Mouse (Mus musculus) yolk sac, embryonic 10.5 days (tissue): ENCODE measurements at regions not wholly inside any gene's neighbourhood (a gene's known extent, or its start where the extent isn't known, plus 50 kb on each side); places are given as distances from the start of the nearest gene placed in this dataset.

Experiments used
- DNase-seq: peaks from one replicate; pipeline ENCODE4 v3.0.0-alpha.2; 2017; ENCODE audit warnings: low spot score

DNA sequence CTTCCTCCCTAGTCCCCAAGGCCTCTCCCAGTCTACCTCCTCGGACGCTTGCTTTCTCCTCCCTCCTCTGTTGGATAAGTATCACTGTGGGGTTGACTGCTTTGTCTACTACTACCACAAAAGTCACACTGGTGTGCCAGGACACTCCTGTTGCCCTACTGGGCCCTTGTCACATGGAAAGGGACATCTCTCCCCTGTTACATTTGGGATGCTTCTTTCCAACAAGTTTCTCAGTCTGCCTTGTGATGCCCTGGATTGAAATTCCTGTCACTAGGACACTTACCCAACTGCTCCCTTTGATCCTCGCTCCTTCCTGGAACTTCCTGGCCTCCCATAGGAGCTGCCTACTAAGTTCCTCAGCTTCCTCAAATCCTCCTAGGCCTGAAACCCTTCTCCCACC is 501.9 kb upstream of the Nox3 start:
- no peak for DNase-seq

DNA sequence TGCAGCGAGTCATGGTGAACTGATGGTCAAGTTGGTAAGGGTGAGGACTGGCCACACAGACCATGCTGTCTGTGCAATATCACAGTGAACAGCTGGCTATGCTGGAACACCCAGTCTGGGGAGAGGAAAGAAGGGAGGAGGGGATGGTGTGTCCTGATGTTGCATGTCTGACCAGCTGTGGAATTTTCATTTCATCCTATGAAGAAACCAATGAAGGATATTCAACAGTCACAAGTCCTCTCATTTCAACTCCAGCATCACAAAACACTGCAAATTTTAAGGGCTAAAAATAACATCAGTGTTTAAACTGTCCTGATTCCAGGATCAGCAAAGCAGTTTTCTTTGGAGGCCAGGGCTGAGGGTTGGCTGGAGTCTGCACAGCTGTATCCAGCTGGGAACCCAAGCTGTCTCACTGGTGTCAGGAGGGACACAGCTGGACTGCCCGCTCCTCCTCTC is 503.7 kb upstream of the Nox3 start:
- DNase-seq: no peak

DNA sequence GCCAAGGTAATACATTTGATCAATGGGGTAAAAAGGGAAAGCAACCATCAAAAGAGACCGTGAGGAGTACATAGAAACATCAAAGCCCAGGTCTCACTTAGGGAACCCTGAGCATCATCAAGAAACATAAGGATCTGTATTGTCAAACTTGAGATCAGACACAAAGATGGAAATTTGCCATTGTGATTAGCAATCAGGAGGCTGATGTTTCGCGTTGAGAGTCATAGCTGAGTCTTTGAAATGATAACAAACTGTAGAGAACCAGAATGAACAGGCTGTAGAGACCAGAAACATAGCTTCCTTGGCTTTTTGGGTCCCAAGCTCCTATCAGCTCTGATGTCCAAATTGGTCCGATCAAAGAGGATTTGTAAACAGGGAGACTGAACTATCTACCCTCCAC is 505.2 kb upstream of the Nox3 start:
- DNase-seq: no peak

DNA sequence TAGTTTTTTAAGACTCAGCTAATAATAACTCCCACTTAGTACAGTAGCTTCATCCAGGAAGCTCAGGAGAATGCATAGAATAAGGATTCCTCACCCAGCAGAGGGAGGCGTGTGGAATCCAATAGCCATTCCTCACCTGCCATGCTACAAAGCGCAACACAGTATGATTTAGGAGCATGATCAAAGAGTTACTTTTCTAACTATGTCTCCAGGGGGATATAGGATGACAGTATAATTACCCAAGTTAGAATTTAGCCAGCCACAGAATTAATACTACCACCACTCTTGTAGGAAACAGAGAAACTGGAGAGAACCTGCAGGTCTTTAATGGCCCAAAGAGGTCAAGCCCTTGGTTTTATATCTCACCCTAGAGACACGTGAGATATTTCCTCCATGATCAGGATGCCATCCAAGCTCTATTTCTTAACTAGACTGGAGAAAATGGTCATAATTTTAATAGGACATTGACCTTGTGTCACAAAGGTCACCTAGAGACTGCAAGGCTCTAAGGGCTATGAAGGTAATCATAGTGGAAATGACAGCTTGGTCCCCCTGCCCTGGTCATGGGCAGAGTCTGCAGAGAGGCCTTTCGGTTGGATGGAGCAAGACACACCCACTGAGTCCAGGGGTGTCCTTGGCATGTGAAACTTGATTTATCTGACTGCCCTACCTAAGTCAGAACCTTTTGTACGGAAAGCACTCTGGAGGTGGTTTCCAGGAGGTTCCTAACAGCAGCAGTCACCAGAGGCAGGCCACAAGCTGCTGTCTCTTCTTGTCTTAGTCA is 512.3 kb upstream of the Nox3 start:
- no peak for DNase-seq

DNA sequence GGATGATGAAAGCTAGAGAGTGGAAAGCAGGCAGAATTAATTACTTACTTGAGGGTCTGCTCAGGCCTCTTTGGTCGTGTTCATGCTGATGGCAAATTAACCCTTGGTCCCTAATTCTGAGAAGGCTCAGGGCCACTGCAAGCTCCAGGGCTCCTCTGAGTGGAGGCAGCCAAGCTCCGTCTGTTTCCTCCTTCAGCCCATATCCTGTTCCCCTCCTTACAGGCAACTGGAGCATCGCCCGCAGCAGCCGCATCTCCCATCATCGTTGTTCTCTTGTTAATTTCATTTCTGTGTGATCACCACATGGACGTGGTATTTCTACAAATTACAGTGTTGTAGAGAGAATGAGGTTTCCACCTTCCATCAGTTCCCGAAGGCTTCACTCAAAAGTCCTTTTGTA is 513.6 kb upstream of the Nox3 start:
- no peak for DNase-seq

DNA sequence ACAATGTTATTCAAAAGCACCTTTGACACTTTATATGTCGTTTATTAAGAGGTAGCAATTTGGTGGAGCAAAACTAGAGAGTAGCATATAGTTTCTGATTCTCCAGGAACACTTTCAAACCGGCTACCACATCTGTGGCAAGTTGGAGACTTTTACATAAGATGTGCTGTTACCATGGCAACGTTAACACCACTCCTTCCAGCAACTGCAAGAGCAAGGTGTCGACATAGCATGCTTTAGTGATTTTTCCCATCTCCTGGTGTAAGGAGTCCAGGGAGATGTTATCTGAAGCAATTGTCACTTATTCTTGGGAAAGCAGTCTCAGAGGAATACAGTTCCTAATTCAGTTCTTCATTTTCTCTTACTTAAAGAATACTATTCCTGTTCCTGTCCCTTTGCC is 516.5 kb upstream of the Nox3 start:
- no peak for DNase-seq

DNA sequence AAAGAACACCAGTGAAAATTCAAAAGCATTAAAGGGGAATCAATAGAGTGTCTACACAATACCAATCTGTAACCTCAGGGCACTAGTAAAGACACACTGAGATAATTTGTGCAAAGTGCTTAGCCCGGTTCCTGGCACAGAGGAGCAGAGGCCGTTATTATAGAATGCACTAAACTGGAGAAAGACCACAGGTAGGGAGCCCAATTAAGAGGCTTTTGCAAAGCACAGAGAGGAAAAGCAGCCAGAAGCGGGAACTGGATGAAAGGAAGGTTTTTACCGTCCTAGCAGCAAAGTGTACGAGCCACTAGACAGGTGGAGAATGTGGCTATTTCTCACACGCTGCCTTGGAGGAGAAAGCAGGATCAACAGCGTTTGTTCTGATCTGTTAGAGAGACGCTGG is 518.9 kb upstream of the Nox3 start:
- DNase-seq: no peak

DNA sequence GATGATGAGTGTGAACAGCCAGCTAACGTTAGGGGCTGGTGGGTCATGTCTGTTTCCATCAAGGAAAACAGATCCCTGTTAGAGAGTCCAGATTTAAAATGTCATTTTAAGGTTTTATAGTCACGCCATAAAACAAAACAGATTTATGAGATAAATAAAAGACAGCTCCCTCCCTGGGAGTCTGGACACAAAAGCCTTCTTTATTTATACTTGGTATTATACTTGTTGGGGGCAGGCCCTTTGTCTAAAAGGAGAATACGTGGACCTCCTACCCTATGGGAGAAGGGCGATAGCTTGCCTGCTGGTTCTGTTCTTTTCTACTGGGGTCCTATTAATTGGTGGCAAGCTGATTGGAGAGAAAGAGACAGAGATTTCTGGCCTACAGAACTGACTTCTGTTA is 520.1 kb upstream of the Nox3 start:
- no peak for DNase-seq

DNA sequence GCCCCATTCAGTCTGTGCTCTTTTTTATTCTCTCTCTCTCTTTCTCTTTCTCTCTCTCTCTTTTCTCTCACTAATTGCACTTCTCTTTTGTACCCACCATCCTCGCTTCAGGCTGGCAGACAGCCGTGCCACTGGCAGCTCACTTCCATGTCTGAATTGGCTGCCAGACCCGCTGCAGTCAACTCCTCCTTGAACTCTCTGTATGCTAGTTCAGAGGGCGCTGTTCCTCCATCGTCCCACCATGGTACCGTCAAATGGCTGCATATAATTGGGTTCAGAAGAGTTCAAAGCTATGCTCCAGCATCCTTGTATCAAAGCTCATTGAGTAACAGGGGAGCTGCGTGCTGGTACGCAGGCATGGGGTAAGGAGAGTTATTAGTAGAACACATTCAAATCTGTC is 520.7 kb upstream of the Nox3 start:
- no peak for DNase-seq

DNA sequence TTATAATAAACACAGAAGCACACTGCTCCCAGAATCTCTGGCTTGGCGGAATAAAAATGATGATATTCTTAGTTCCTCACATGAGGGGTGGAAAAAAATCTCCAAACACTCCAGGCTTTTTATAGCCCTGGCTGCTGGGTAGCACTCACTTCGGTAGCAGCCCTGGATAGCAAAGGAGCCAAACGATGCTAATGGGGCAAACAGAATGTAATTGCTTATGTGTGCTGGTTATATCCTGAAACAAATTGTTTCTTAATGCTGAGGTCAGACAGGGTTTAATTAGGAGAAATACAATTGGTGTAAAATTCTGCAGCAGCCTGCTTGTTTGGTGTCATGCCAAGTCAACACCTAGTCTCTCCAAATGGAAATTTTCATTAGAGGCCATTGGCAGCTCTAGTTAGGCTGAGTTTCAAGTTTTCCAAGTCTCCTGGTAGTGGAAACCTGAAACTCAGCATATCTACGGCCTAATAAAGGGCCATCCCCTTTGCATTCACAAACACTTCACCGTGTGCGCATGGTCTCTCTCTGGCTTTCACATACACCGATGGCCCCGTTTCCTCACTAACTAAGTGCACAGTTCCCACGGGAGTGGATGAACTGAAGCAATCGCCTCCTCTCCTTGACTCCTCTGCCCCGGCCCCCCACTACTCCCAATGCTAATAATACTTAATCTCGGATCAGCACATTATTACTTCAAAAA is 524.8 kb upstream of the Nox3 start:
- DNase-seq: no peak

DNA sequence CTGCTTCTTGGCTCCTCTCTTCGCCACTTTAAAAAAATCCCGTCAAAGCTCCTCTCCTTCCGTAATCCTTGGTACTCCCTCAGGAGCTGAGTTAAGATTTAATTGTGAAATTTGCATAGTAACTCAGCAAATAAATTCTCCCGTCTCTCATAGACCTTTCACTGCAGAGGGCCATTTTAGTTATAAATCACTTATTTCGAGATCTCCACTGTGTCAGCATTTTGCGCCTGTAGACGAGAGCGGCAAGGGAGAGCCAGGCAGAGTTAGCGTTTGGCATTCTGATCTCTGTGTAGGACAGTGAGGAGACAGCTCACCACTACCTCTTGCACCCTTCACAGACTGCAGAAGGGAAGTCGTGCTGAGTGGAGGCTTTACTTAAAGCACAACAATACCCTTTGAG is 531.8 kb upstream of the Nox3 start:
- DNase-seq: no peak

DNA sequence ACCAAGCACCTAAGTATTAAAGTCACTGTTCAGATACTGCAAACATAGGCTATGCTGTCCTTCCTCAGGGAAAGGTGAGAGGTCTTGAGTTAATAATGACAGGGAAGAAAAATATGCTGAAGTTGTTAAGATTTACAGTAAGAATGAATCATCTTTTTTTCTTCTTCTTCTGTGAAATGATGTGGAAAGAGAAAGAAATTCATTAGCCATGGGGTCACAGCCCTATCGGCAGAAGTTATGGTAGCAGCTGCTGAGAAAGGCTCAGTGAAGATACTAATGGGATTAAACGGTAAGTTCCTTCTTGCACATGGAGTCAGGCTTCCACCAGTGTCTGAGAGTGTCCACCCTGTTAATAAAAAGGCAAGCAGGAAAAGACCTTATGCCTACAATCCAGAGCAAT is 533.9 kb upstream of the Nox3 start:
- DNase-seq: no peak

DNA sequence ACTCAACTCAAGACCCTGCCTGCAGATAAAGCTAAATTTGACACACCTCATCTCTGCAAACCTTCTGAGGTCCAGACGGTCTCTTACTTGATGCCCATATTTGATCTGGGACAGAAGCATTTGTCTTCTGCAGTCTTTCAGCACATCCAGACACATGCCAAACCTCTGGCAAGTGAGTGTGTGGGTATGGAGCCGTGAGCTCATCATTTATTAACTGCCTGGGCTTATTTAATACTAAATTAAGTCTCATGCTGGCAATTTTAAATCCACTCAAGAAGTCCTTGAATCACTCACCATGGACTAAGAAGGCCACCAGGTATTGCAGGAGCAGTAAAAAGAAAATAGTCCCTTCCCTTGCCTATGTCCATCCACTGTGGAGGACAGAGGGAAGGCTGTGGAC is 554.4 kb upstream of the Nox3 start:
- no peak for DNase-seq

DNA sequence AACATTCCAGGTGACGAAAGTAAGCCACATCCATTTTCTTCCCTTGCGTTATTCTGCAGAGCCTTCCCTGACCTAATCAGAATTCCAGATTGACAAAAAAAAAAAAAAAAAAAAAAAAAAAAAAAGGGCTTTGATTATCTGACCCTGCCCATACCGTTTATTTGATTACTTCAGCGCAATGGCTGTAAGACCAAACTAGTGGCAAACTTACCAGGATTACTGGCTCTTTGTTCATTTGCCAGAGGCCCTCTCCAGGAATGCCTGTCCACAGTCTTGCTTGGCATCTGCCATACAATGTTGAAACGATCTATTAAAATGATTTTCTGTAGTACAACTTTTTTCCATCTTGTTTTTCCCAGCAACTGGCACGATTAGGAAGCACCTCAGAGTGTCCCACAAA is 569.4 kb upstream of the Nox3 start:
- DNase-seq: no peak

DNA sequence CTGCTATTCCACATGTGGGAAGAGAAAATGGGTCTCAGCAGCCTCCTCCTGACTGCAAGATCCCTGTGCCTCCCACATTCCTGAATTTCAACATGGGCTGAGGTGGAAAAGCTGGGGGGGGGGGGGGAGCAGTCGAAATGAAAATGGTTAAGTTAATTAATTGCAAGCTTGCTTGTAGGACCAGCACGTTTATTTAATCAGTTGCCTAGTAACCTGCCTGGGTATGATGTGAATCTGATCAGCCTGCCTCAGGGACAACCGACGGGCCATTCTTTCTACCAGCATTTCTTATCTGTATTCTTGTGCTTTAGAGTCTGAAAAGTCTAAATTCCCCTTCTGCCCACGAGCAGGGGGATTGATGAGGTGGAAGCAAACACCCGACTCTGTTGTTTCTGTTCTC is 569.9 kb upstream of the Nox3 start:
- DNase-seq: no peak

DNA sequence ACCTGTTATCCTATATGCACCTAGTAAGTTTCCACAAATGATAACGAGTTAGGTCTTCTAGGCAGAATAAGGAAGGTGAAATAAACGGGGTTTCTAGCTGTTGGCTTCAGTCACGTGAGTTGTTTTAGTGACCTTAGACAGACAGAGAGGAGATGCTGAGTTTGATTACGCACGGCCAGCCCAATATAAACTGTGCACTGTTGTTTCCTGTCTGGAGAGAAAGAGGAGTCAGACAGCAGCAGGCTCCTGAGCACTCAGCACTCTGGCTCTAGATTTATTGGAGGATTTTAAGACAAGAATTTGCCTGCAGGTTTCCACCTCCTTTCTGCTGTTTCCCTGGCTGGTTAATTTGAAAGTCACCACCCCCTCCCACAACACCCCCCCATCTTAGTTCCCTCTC is 570.4 kb upstream of the Nox3 start:
- peak; percentile 46 for DNase-seq

DNA sequence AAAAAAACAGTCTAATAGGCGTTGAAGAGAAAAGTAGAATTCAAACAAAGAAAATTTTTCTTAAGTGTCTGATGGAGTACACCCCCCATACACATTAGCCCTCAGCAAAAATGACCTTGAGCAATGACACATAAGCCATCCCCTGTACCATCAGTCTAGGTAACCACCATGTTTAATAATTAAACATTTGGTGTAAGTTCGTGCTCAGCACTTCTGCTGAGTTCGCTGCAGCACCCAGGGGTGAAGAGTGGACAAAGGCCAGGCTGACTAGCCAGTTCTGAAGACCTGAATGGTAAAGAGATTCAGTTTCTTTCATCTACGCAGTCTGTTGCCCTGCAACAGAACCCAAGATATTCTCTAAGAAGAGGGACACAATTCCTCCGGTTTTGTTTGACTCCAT is 572.3 kb upstream of the Nox3 start:
- no peak for DNase-seq

DNA sequence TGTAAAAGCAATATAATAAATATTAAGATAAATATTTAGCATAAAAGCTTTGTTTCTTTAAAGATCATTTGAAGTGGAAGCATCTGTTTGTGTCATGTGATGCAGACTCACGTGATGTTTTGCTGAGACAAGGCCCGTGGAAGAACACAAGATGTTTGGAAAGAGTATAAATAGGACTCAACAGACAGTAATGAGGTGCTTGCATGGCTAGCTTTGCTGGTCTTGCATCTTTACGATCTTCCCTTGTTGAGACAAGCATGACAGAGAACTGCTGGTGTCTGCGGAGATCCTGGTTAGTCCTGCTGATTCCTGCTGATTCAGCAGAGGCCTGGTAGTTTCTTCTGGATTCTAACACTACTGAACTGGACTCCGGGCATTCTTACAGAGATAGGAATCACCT is 576.4 kb upstream of the Nox3 start:
- no peak for DNase-seq

DNA sequence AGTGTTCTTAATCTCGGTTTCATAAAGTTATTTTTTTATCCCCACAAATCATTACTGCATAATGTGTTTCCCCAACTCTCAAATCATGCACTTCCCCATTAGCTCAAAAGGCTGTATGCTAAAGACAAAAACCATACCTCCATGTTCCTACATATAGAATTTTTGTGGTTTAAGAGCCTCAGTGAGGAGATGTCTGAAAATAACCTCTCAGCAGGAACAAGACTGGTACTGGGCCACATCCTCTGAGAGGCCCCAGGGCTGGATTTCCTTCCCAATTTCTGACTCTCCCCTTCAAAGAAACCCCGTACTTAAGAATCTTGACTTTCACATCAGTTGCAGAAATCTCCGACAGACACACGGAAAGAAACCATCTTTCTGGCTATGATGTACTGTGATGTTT is 580.7 kb upstream of the Nox3 start:
- DNase-seq: no peak

DNA sequence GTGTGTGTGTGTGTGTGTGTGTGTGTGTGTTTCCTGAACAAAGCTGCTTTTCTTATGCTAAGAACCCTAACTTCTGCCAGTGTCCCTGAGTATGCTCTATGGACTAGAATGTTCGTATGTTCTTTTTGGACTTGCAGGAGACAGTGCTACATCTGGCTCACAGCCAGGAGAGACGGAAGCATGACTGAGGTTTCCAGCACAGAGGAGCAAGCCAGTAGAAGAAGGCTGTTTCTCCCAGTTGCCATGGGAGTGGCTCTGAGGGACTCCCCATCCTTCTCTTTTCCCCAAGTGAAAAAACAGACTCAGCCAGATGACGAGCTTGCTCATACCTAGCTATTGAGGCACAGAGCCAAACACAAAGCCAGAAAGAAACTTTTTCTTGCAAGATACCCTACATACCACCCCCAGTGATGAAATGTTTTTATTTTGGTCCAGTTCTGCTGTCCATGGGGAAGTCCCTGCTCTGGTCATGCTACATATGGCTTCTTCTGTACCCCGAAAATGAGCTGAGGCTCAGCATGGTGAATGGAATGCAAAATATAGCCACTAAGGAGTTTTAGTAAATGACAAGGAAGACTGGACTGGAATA is 582.3 kb upstream of the Nox3 start:
- no peak for DNase-seq

DNA sequence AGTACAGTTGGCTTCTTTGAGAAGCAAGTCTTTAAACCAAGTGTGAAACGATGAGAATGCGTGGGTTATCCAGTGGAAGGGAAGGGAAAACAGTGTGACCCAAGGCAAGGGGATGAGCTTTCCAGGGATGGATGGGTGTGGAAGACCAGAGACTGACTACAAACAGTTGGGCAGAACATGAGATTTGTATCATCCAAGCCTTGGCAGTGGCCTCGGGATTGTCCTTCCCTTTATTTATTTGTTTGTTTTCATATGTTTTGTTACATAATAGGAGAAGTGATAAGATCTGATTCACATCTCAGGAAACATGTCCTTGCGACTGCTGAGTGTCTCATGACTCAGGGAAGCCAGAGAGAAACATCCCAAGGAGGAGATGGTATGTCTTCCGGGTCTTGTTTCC is 585.4 kb upstream of the Nox3 start:
- DNase-seq: no peak

DNA sequence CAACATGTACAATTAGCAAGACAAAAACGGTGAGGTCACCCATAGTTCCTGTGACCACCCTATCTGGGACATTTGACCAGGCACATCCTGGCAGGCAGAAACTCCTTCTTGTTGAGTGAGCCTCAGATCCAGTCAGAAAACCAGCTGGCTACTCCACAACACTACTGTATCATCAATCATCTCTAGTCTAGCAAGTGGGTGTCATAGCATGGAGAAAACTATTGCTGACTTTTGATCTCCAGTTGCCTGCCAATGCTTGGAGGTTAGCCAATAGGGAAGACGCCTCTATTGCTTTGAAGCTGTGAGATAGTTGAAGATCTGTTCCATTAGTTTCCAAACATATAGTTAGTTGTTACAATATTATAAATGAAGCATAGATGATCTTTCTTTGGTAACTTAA is 595.4 kb upstream of the Nox3 start:
- no peak for DNase-seq

DNA sequence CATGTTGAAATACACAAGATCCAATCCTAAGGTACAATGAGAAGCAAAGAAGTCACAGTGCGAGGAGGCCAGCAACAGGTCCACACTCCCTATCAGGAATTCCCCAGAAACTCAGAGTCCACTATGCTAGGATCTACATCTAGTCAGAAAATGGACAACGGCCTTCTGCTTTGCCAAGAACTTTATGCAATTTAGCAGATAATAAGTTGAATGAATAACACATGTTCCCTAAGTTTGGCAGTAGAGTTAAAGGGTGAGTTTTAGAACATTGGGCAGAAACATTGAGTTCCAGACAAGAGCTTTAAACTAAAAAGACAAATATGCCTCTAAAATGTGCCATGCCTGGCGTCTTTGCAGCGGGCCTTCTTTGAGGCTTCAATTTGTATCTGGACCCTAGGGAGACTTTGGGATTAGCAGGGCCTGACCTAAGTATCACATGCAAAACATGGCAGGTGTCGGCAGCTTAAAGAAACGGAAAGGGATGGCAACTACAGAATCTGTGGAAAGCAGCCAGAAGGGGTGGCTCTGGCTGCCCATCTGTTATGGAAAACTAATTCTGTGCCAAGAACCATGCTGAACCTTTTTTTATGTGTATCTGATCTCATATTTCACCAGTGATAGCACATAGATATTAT is 600.6 kb upstream of the Nox3 start:
- no peak for DNase-seq
